Mouse (Mus musculus) erythroblast, embryonic 14.5 days (primary cell): ENCODE results near the gene Usf1.

Experiments
- GATA1 ChIP-seq: IDR thresholded peaks from 2 replicates; pipeline ENCODE4 v1.6.1; 2012; ENCODE audit warnings: low read length, inconsistent platforms, mixed read lengths
- TAL1 ChIP-seq: IDR thresholded peaks from 3 replicates; pipeline ENCODE4 v1.6.1; 2012; ENCODE audit warnings: low read length, inconsistent platforms, mixed read lengths

GRCm38 (mm10) chr1:171379935-171380599 is 31.0 kb upstream of the Usf1 start:
- TF ChIP-seq GATA1 (no peak), TAL1 (no peak)
